Mouse (Mus musculus) heart, embryonic 14.5 days (tissue): ENCODE results near the gene Cyp2a4. TPM values are rescaled to one million over a fixed set of nuclear protein-coding genes. Genes with fewer than 3 reads are reported as not detected.
"Not testable (repeated sequence)": the region's sequence is repeated elsewhere in the genome, so short reads cannot be mapped to it uniquely, and the experiment has no call there.

Experiments
- ATAC-seq: fragments of 200-750 bp; cut with Nextera tagmentation; 2 replicates; pipeline ENCODE4 v1.8.0; 2017; ENCODE audit warnings: low read depth, moderate TSS enrichment; ENCODE audit not compliant: insufficient number of reproducible peaks, insufficient read depth, low FRiP score
- H3K27ac ChIP-seq, 2 experiments: fragments of 200-500 bp in 1 of 2; fragments of 300-500 bp in 1 of 2; sonication (generic) in 1 of 2; replicated peaks in 1 of 2; 2 replicates each; pipeline ENCODE4 v1.5.1; 2012 to 2014; ENCODE audit warnings: low read depth in 2 of 2, low read length in 2 of 2, control low read depth in 1 of 2, mild to moderate bottlenecking in 1 of 2, mixed read lengths in 1 of 2; ENCODE audit not compliant: control insufficient read depth in 1 of 2, insufficient read depth in 1 of 2
- H3K27me3 ChIP-seq: fragments of 300-500 bp; sonication (generic); 2 replicates; pipeline ENCODE4 v1.6.1; 2014; ENCODE audit warnings: mild to moderate bottlenecking, low read length, control low read depth; ENCODE audit not compliant: control insufficient read depth, insufficient read depth
- H3K36me3 ChIP-seq: fragments of 300-500 bp; sonication (generic); 2 replicates; pipeline ENCODE4 v1.6.1; 2014; ENCODE audit warnings: mild to moderate bottlenecking, control low read depth, low read length, mixed read lengths; ENCODE audit not compliant: control insufficient read depth, insufficient read depth
- H3K4me1 ChIP-seq, 2 experiments: fragments of 200-500 bp in 1 of 2; fragments of 300-500 bp in 1 of 2; sonication (generic) in 1 of 2; 2 replicates each; pipeline ENCODE4 v1.6.1; 2012 to 2014; ENCODE audit warnings: low read length in 2 of 2, control low read depth in 1 of 2, mixed read lengths in 1 of 2; ENCODE audit not compliant: control insufficient read depth in 2 of 2, insufficient read depth in 2 of 2
- H3K4me2 ChIP-seq: fragments of 300-500 bp; sonication (generic); 2 replicates; pipeline ENCODE4 v1.6.1; 2014; ENCODE audit warnings: mild to moderate bottlenecking, low read length
- H3K4me3 ChIP-seq, 2 experiments: fragments of 200-500 bp in 1 of 2; fragments of 300-500 bp in 1 of 2; sonication (generic) in 1 of 2; 2 replicates each; pipeline ENCODE4 v1.5.1; 2012 to 2014; ENCODE audit warnings: low read length in 2 of 2, mild to moderate bottlenecking in 2 of 2, control low read depth in 1 of 2, low read depth in 1 of 2, moderate library complexity in 1 of 2; ENCODE audit not compliant: control insufficient read depth in 1 of 2, insufficient read depth in 1 of 2
- H3K9ac ChIP-seq: fragments of 300-500 bp; sonication (generic); 2 replicates; pipeline ENCODE4 v1.6.1; 2014; ENCODE audit warnings: mild to moderate bottlenecking, low read length
- H3K9me3 ChIP-seq: fragments of 300-500 bp; sonication (generic); 2 replicates; pipeline ENCODE4 v1.6.1; 2016; ENCODE audit warnings: low read length, control low read depth; ENCODE audit not compliant: control insufficient read depth
- WGBS: fragments of 180-500 bp; shearing (Covaris S2); extraction: QIAGEN DNeasy Blood & Tissue Kit; methylation state at CpG from one replicate; pipeline ENCODE4 v1.1.7; 2014; 5-methylcytosine and 5-hydroxymethylcytosine counted together
- polyA plus RNA-seq: library from polyadenylated mRNA; unstranded; fragments of >200 nt; fragmentation: Nextera tagmentation; extraction: Ambion mirVana; gene quantifications from 2 replicates; pipeline ENCODE4 v1.2.1, GENCODE M21; 2014

Gene Cyp2a4
- polyA plus RNA-seq, 1 experiment from 2014 or later: not detected

DNA sequence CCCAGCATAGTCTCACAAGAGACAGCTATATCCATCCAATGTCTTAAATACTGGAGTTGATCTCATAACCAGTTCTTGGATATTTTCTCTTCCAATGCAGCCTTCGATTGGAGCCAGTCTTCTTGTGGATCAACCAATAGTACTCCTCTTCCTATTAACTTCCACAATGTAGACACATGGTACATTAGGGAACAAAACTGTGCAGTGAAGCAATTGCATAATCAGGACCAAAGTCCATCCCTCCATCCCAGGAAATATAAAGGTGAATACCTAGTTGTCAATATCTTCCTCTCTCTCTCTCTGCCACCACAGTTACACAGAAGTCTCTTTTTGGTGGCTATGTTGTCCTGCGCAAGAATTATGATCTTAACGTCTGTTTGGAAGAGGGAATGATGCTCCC lies 45.3 kb downstream of the Cyp2a4 start:
- not testable (repeated sequence) for H3K9ac ChIP-seq, H3K4me2 ChIP-seq, H3K27ac ChIP-seq, ATAC-seq, H3K4me1 ChIP-seq, H3K27me3 ChIP-seq, H3K4me3 ChIP-seq, H3K9me3 ChIP-seq, H3K36me3 ChIP-seq
- 64% methylated on average over 2 of the region's 3 CpGs for WGBS

DNA sequence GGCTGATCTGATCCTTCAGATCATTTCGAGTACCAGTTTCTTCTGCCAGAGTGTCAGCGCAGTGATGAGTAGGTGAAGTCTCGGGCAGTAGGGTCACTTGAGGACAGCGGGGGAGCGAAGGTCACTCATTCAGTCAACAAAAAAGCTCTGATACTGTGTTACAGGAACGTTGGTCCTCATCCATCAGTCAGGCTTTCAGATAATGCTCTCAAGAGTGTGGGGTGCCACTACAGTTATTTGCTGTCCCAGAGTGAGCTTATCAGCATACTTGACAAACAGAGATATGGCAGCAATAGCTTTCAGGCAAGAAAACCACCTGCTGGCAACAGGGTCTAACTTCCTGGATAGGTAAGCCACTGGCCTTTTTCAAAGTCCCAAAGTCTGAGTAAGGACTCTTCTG lies 49.8 kb downstream of the Cyp2a4 start:
- not testable (repeated sequence) for H3K9me3 ChIP-seq, H3K27me3 ChIP-seq, H3K9ac ChIP-seq, ATAC-seq, H3K4me1 ChIP-seq, H3K27ac ChIP-seq, H3K4me3 ChIP-seq, H3K4me2 ChIP-seq, H3K36me3 ChIP-seq
- WGBS: 55% methylated on average over 5 of the region's 6 CpGs

Other genes starting within 250 kb of the Cyp2a4 start
- not detected in 2 replicates for gene Cyp2b13, start 245.7 kb upstream of the Cyp2a4 start, polyA plus RNA-seq
- gene Cyp2b9, start 133.8 kb upstream of the Cyp2a4 start, polyA plus RNA-seq: not detected in 2 replicates
- not detected in 2 replicates for gene Vmn1r184, start 46.8 kb upstream of the Cyp2a4 start, polyA plus RNA-seq
- gene Nlrp9c, start 96.5 kb downstream of the Cyp2a4 start, polyA plus RNA-seq: not detected in 2 replicates
- gene Nlrp4a, start 127.9 kb downstream of the Cyp2a4 start, polyA plus RNA-seq: not detected in 2 replicates
- not detected in 2 replicates for gene Nlrp9a, start 227.9 kb downstream of the Cyp2a4 start, polyA plus RNA-seq